Mouse (Mus musculus): ENCODE measurements at regions not wholly inside any gene's neighbourhood (a gene's known extent, or its start where the extent isn't known, plus 50 kb on each side); places are given as distances from the start of the nearest gene placed in this dataset.

GRCm38 (mm10) chr15:52095629-52096190 lies 1789.0 kb upstream of the Gm7489 start:
- WGBS = 75% methylated on average over 6 of the region's 6 CpGs

GRCm38 (mm10) chr15:52108761-52109160 lies 1775.9 kb upstream of the Gm7489 start:
- no peaks in the 10 kb centered on the region for H3K4me1 ChIP-seq
- no peaks in the 10 kb centered on the region for H3K27me3 ChIP-seq (ENCODE audit: insufficient read depth, poor library complexity, severe bottlenecking)
- no peaks in the 10 kb centered on the region for H3K9me3 ChIP-seq
- 87% methylated on average over 2 of the region's 2 CpGs for WGBS
- H3K27ac ChIP-seq = no peak overlapping the region
- H3K4me3 ChIP-seq = no peak overlapping the region
- no peaks in the 10 kb centered on the region for H3K36me3 ChIP-seq
- DNase-seq (ENCODE audit: low spot score) = no peak

More at GRCm38 (mm10) chr15:52095629-52096190, 1789.0 kb upstream of the Gm7489 start:
- Histone ChIP-seq H3K27ac (no peak overlapping the region), H3K36me3 (no peaks in the 10 kb centered on the region), H3K4me3 (no peak overlapping the region), H3K4me1 (no peaks in the 10 kb centered on the region), H3K27me3 (ENCODE audit: insufficient read depth, poor library complexity, severe bottlenecking) (no peaks in the 10 kb centered on the region), H3K9me3 (no peaks in the 10 kb centered on the region)
- no peak for DNase-seq (ENCODE audit: low spot score)

- Histone ChIP-seq H3K27ac (no peak overlapping the region), H3K4me1 (no peaks in the 10 kb centered on the region), H3K9me3 (no peaks in the 10 kb centered on the region), H3K36me3 (no peaks in the 10 kb centered on the region), H3K27me3 (ENCODE audit: insufficient read depth, poor library complexity, severe bottlenecking) (no peaks in the 10 kb centered on the region), H3K4me3 (no peak overlapping the region)
- no peak for DNase-seq (ENCODE audit: low spot score)
- 64% methylated on average over 2 of the region's 2 CpGs for WGBS
Measured at GRCm38 (mm10) chr15:52114368-52115036, 1770.2 kb upstream of the Gm7489 start.

GRCm38 (mm10) chr15:52136693-52137092 lies 1748.0 kb upstream of the Gm7489 start:
- no peak overlapping the region for H3K27ac ChIP-seq
- no peaks in the 10 kb centered on the region for H3K36me3 ChIP-seq
- DNase-seq (ENCODE audit: low spot score) = no peak
- no peaks in the 10 kb centered on the region for H3K4me1 ChIP-seq
- H3K4me3 ChIP-seq = no peak overlapping the region
- no peaks in the 10 kb centered on the region for H3K9me3 ChIP-seq
- 69% methylated on average over 3 of the region's 3 CpGs for WGBS
- H3K27me3 ChIP-seq (ENCODE audit: insufficient read depth, poor library complexity, severe bottlenecking) = no peaks in the 10 kb centered on the region

- H3K4me3 ChIP-seq = no peak overlapping the region
- no peak for DNase-seq (ENCODE audit: low spot score)
- no peak overlapping the region for H3K27ac ChIP-seq
- H3K36me3 ChIP-seq = no peaks in the 10 kb centered on the region
- H3K9me3 ChIP-seq = no peaks in the 10 kb centered on the region
- no peaks in the 10 kb centered on the region for H3K4me1 ChIP-seq
- WGBS = 24% methylated on average over 5 of the region's 5 CpGs
- no peaks in the 10 kb centered on the region for H3K27me3 ChIP-seq (ENCODE audit: insufficient read depth, poor library complexity, severe bottlenecking)
Measured at GRCm38 (mm10) chr15:52153421-52153820, 1731.3 kb upstream of the Gm7489 start.

- Histone ChIP-seq H3K36me3 (no peaks in the 10 kb centered on the region), H3K27ac (no peak overlapping the region), H3K4me1 (no peaks in the 10 kb centered on the region), H3K4me3 (no peak overlapping the region), H3K9me3 (no peaks in the 10 kb centered on the region), H3K27me3 (ENCODE audit: insufficient read depth, poor library complexity, severe bottlenecking) (no peaks in the 10 kb centered on the region)
- DNase-seq (ENCODE audit: low spot score) = no peak
- WGBS = 68% methylated on average over 1 of the region's 1 CpGs
Measured at GRCm38 (mm10) chr15:52155784-52156183, 1728.9 kb upstream of the Gm7489 start.

- 70% methylated on average over 4 of the region's 4 CpGs for WGBS
- no peak overlapping the region for H3K4me3 ChIP-seq
- DNase-seq (ENCODE audit: low spot score) = no peak
- H3K9me3 ChIP-seq = no peaks in the 10 kb centered on the region
- peaks cover 6% of the 10 kb centered on the region; the same call in 1 of the 2 replicates for H3K4me1 ChIP-seq
- no peaks in the 10 kb centered on the region for H3K36me3 ChIP-seq
- H3K27me3 ChIP-seq (ENCODE audit: insufficient read depth, poor library complexity, severe bottlenecking) = no peaks in the 10 kb centered on the region
- H3K27ac ChIP-seq = no peak overlapping the region
Measured at GRCm38 (mm10) chr15:52156779-52157178, 1727.9 kb upstream of the Gm7489 start.

- 24% methylated on average over 18 of the region's 18 CpGs for WGBS
- 0 out of 2 replicates have a peak overlapping the region, but pooled peaks have one; percentile 18 for H3K4me3 ChIP-seq
- H3K9me3 ChIP-seq = no peaks in the 10 kb centered on the region
- H3K36me3 ChIP-seq = no peaks in the 10 kb centered on the region
- peak; percentile 77 for DNase-seq (ENCODE audit: low spot score)
- 0 out of 2 replicates have a peak overlapping the region, but pooled peaks have one; percentile 49 for H3K27ac ChIP-seq
- H3K4me1 ChIP-seq = peaks cover 6% of the 10 kb centered on the region; the same call in 1 of the 2 replicates
- H3K27me3 ChIP-seq (ENCODE audit: insufficient read depth, poor library complexity, severe bottlenecking) = no peaks in the 10 kb centered on the region
Measured at GRCm38 (mm10) chr15:52160181-52161088, 1724.3 kb upstream of the Gm7489 start.

GRCm38 (mm10) chr15:52161089-52161442 lies 1723.6 kb upstream of the Gm7489 start:
- Histone ChIP-seq H3K27me3 (ENCODE audit: insufficient read depth, poor library complexity, severe bottlenecking) (no peaks in the 10 kb centered on the region), H3K4me1 (peaks cover 6% of the 10 kb centered on the region; the same call in 1 of the 2 replicates), H3K9me3 (no peaks in the 10 kb centered on the region), H3K4me3 (no peak overlapping the region), H3K36me3 (no peaks in the 10 kb centered on the region), H3K27ac (no peak overlapping the region)
- 17% methylated on average over 3 of the region's 3 CpGs for WGBS
- DNase-seq (ENCODE audit: low spot score) = no peak

- no peak for DNase-seq (ENCODE audit: low spot score)
- WGBS = 24% methylated on average over 19 of the region's 19 CpGs
- Histone ChIP-seq H3K9me3 (no peaks in the 10 kb centered on the region), H3K4me3 (peak overlapping the region; percentile 29; the same call in 1 of the 2 replicates), H3K4me1 (peaks cover 6% of the 10 kb centered on the region; the same call in 1 of the 2 replicates), H3K27ac (0 out of 2 replicates have a peak overlapping the region, but pooled peaks have one; percentile 37), H3K27me3 (ENCODE audit: insufficient read depth, poor library complexity, severe bottlenecking) (no peaks in the 10 kb centered on the region), H3K36me3 (no peaks in the 10 kb centered on the region)
Measured at GRCm38 (mm10) chr15:52161568-52162316, 1723.0 kb upstream of the Gm7489 start.

GRCm38 (mm10) chr15:52166144-52166543 lies 1718.6 kb upstream of the Gm7489 start:
- 69% methylated on average over 4 of the region's 4 CpGs for WGBS
- Histone ChIP-seq H3K27ac (no peak overlapping the region), H3K9me3 (no peaks in the 10 kb centered on the region), H3K4me3 (no peak overlapping the region), H3K4me1 (peaks cover 6% of the 10 kb centered on the region; the same call in 1 of the 2 replicates), H3K27me3 (ENCODE audit: insufficient read depth, poor library complexity, severe bottlenecking) (no peaks in the 10 kb centered on the region), H3K36me3 (no peaks in the 10 kb centered on the region)
- no peak for DNase-seq (ENCODE audit: low spot score)

- 60% methylated on average over 10 of the region's 10 CpGs for WGBS
Measured at GRCm38 (mm10) chr15:52166595-52167443, 1717.9 kb upstream of the Gm7489 start.

More at GRCm38 (mm10) chr15:52166595-52167443, 1717.9 kb upstream of the Gm7489 start:
- DNase-seq (ENCODE audit: low spot score) = no peak
- Histone ChIP-seq H3K36me3 (no peaks in the 10 kb centered on the region), H3K4me3 (no peak overlapping the region), H3K9me3 (no peaks in the 10 kb centered on the region), H3K27ac (no peak overlapping the region), H3K4me1 (no peaks in the 10 kb centered on the region), H3K27me3 (ENCODE audit: insufficient read depth, poor library complexity, severe bottlenecking) (no peaks in the 10 kb centered on the region)
